Mouse (Mus musculus) forebrain, embryonic 15.5 days (tissue): ENCODE measurements around the gene Npnt. TPM values are rescaled to one million over a fixed set of nuclear protein-coding genes. Genes with fewer than 3 reads are reported as not detected.

Experiments
- ATAC-seq: fragments of 200-750 bp; cut with Nextera tagmentation; replicated peaks from 2 replicates; pipeline ENCODE4 v1.8.0; 2017; ENCODE audit warnings: mild to moderate bottlenecking, moderate TSS enrichment, moderate library complexity
- H3K27ac ChIP-seq: fragments of 300-500 bp; sonication (generic); replicated peaks from 2 replicates; pipeline ENCODE4 v1.5.1; 2015; ENCODE audit warnings: mild to moderate bottlenecking, inconsistent platforms
- H3K27me3 ChIP-seq: fragments of 300-500 bp; sonication (generic); 2 replicates; pipeline ENCODE4 v1.6.1; 2015; ENCODE audit warnings: inconsistent platforms
- H3K36me3 ChIP-seq: fragments of 300-500 bp; sonication (generic); 2 replicates; pipeline ENCODE4 v1.6.1; 2015; ENCODE audit warnings: mild to moderate bottlenecking, inconsistent platforms
- H3K4me1 ChIP-seq: fragments of 300-500 bp; sonication (generic); 2 replicates; pipeline ENCODE4 v1.6.1; 2015; ENCODE audit warnings: inconsistent platforms
- H3K4me2 ChIP-seq: fragments of 300-500 bp; sonication (generic); replicated peaks from 2 replicates; pipeline ENCODE4 v1.6.1; 2015; ENCODE audit warnings: mild to moderate bottlenecking, inconsistent platforms
- H3K4me3 ChIP-seq: fragments of 300-500 bp; sonication (generic); 2 replicates; pipeline ENCODE4 v1.5.1; 2015; ENCODE audit warnings: mild to moderate bottlenecking, inconsistent platforms
- H3K9ac ChIP-seq: fragments of 300-500 bp; sonication (generic); replicated peaks from 2 replicates; pipeline ENCODE4 v1.6.1; 2015; ENCODE audit warnings: mild to moderate bottlenecking, inconsistent platforms
- H3K9me3 ChIP-seq: fragments of 300-500 bp; sonication (generic); 2 replicates; pipeline ENCODE4 v1.6.1; 2016; ENCODE audit warnings: inconsistent platforms
- WGBS: fragments of 180-500 bp; shearing (Covaris S2); methylation state at CpG from one replicate; pipeline ENCODE4 v1.1.7; 2015; ENCODE audit warnings: mixed read lengths; 5-methylcytosine and 5-hydroxymethylcytosine counted together
- polyA plus RNA-seq: library from polyadenylated mRNA; unstranded; fragments of >200 nt; fragmentation: Nextera tagmentation; extraction: Ambion mirVana; gene quantifications from 2 replicates; pipeline ENCODE4 v1.2.1, GENCODE M21; 2015

Npnt gene
- polyA plus RNA-seq, 1 experiment from 2014 or later = 8.2 TPM

GRCm38 (mm10) chr3:132950529-132950880, 414 bp upstream of the Npnt start:
- Histone ChIP-seq H3K9me3 (no peaks in the 10 kb centered on the region), H3K27ac (no peak overlapping the region), H3K9ac (peak overlapping the region; percentile 57; the same call in 1 of the 2 replicates), H3K4me3 (peak overlapping the region; percentile 65), H3K4me1 (peaks cover 16% of the 10 kb centered on the region), H3K27me3 (0 out of 2 replicates have a peak, but pooled peaks cover 4% of the 10 kb centered on the region), H3K4me2 (peak overlapping the region; percentile 93), H3K36me3 (no peaks in the 10 kb centered on the region)
- 0 out of 2 replicates have a peak, but pooled peaks have one; percentile 21 for ATAC-seq
- 11% methylated on average over 7 of the region's 7 CpGs for WGBS

- 0% methylated on average over 23 of the region's 26 CpGs for whole genome bisulfite sequencing
These were observed 706 bp downstream of the Npnt start for GRCm38 (mm10) chr3:132949380-132949790.

GRCm38 (mm10) chr3:132948298-132948795, 1.7 kb downstream of the Npnt start:
- H3K4me2 ChIP-seq = no peak overlapping the region
- H3K9ac ChIP-seq = no peak overlapping the region
- no peak overlapping the region for H3K4me3 ChIP-seq
- H3K36me3 ChIP-seq = no peaks in the 10 kb centered on the region
- no peak for ATAC-seq
- WGBS = 24% methylated on average over 7 of the region's 7 CpGs
- H3K27me3 ChIP-seq = 0 out of 2 replicates have a peak, but pooled peaks cover 4% of the 10 kb centered on the region
- H3K9me3 ChIP-seq = no peaks in the 10 kb centered on the region
- peaks cover 16% of the 10 kb centered on the region for H3K4me1 ChIP-seq
- no peak overlapping the region for H3K27ac ChIP-seq

More at GRCm38 (mm10) chr3:132949380-132949790, 706 bp downstream of the Npnt start:
- Histone ChIP-seq H3K9me3 (no peaks in the 10 kb centered on the region), H3K4me1 (peaks cover 16% of the 10 kb centered on the region), H3K9ac (peak overlapping the region; percentile 57), H3K4me2 (peak overlapping the region; percentile 93), H3K27ac (no peak overlapping the region), H3K36me3 (no peaks in the 10 kb centered on the region), H3K27me3 (0 out of 2 replicates have a peak, but pooled peaks cover 4% of the 10 kb centered on the region), H3K4me3 (peak overlapping the region; percentile 65)
- ATAC-seq = peak; percentile 80

- WGBS = 96% methylated on average over 5 of the region's 5 CpGs
- Histone ChIP-seq H3K27me3 (0 out of 2 replicates have a peak, but pooled peaks cover 4% of the 10 kb centered on the region), H3K27ac (no peak overlapping the region)
These were observed 4.0 kb downstream of the Npnt start for GRCm38 (mm10) chr3:132946086-132946485.

GRCm38 (mm10) chr3:132945669-132946068, 4.4 kb downstream of the Npnt start:
- H3K27me3 ChIP-seq = 0 out of 2 replicates have a peak, but pooled peaks cover 4% of the 10 kb centered on the region
- H3K4me1 ChIP-seq = peaks cover 16% of the 10 kb centered on the region
- no peak overlapping the region for H3K9ac ChIP-seq
- H3K9me3 ChIP-seq = no peaks in the 10 kb centered on the region
- no peak overlapping the region for H3K4me3 ChIP-seq
- no peak overlapping the region for H3K27ac ChIP-seq
- H3K36me3 ChIP-seq = no peaks in the 10 kb centered on the region
- no peak overlapping the region for H3K4me2 ChIP-seq
- ATAC-seq = no peak
- 80% methylated on average over 7 of the region's 7 CpGs for WGBS

More at GRCm38 (mm10) chr3:132946086-132946485, 4.0 kb downstream of the Npnt start:
- ATAC-seq = no peak
- no peaks in the 10 kb centered on the region for H3K36me3 ChIP-seq
- H3K4me3 ChIP-seq = no peak overlapping the region
- H3K9me3 ChIP-seq = no peaks in the 10 kb centered on the region
- peaks cover 16% of the 10 kb centered on the region for H3K4me1 ChIP-seq
- no peak overlapping the region for H3K4me2 ChIP-seq
- H3K9ac ChIP-seq = no peak overlapping the region

- Histone ChIP-seq H3K27me3 (no peaks in the 10 kb centered on the region), H3K4me2 (no peak overlapping the region), H3K4me3 (no peak overlapping the region), H3K36me3 (no peaks in the 10 kb centered on the region), H3K9ac (no peak overlapping the region), H3K27ac (no peak overlapping the region), H3K9me3 (no peaks in the 10 kb centered on the region), H3K4me1 (peaks cover 12% of the 10 kb centered on the region)
- WGBS = 63% methylated on average over 3 of the region's 3 CpGs
- no peak for ATAC-seq
These were observed 5.5 kb downstream of the Npnt start for GRCm38 (mm10) chr3:132944609-132945008.

GRCm38 (mm10) chr3:132944193-132944592, 5.9 kb downstream of the Npnt start:
- Histone ChIP-seq H3K9ac (no peak overlapping the region), H3K4me2 (no peak overlapping the region), H3K36me3 (no peaks in the 10 kb centered on the region), H3K27ac (no peak overlapping the region), H3K4me1 (peaks cover 8% of the 10 kb centered on the region), H3K9me3 (no peaks in the 10 kb centered on the region), H3K4me3 (no peak overlapping the region), H3K27me3 (no peaks in the 10 kb centered on the region)
- no peak for ATAC-seq
- WGBS = 73% methylated on average over 7 of the region's 7 CpGs

- Histone ChIP-seq H3K27ac (no peak overlapping the region), H3K36me3 (no peaks in the 10 kb centered on the region), H3K4me2 (no peak overlapping the region), H3K4me3 (no peak overlapping the region), H3K9ac (no peak overlapping the region), H3K4me1 (no peaks in the 10 kb centered on the region), H3K9me3 (no peaks in the 10 kb centered on the region), H3K27me3 (no peaks in the 10 kb centered on the region)
- ATAC-seq = no peak
- 88% methylated on average over 6 of the region's 6 CpGs for WGBS
These were observed 7.3 kb downstream of the Npnt start for GRCm38 (mm10) chr3:132942778-132943177.

GRCm38 (mm10) chr3:132940181-132940990, 9.7 kb downstream of the Npnt start:
- ATAC-seq = no peak
- WGBS = 85% methylated on average over 10 of the region's 10 CpGs

GRCm38 (mm10) chr3:132939006-132939405, 11.1 kb downstream of the Npnt start:
- Histone ChIP-seq H3K4me3 (no peak overlapping the region), H3K4me1 (peaks cover 5% of the 10 kb centered on the region), H3K9ac (no peak overlapping the region), H3K27ac (no peak overlapping the region), H3K9me3 (no peaks in the 10 kb centered on the region), H3K36me3 (no peaks in the 10 kb centered on the region), H3K27me3 (no peaks in the 10 kb centered on the region), H3K4me2 (no peak overlapping the region)
- WGBS = 85% methylated on average over 8 of the region's 8 CpGs
- no peak for ATAC-seq

More at GRCm38 (mm10) chr3:132940181-132940990, 9.7 kb downstream of the Npnt start:
- Histone ChIP-seq H3K36me3 (no peaks in the 10 kb centered on the region), H3K9ac (no peak overlapping the region), H3K4me3 (no peak overlapping the region), H3K27ac (no peak overlapping the region), H3K4me1 (no peaks in the 10 kb centered on the region), H3K4me2 (no peak overlapping the region), H3K27me3 (no peaks in the 10 kb centered on the region), H3K9me3 (no peaks in the 10 kb centered on the region)

- H3K4me3 ChIP-seq = no peak overlapping the region
- no peak overlapping the region for H3K27ac ChIP-seq
- H3K4me2 ChIP-seq = no peak overlapping the region
- H3K36me3 ChIP-seq = no peaks in the 10 kb centered on the region
- ATAC-seq = peak; percentile 63; the same call in 1 of the 2 replicates
- WGBS = 25% methylated on average over 2 of the region's 2 CpGs
- H3K9me3 ChIP-seq = no peaks in the 10 kb centered on the region
- H3K27me3 ChIP-seq = no peaks in the 10 kb centered on the region
- peaks cover 5% of the 10 kb centered on the region for H3K4me1 ChIP-seq
- no peak overlapping the region for H3K9ac ChIP-seq
These were observed 15.4 kb downstream of the Npnt start for GRCm38 (mm10) chr3:132934649-132935048.

- Histone ChIP-seq H3K27me3 (no peaks in the 10 kb centered on the region), H3K4me3 (no peak overlapping the region), H3K9me3 (no peaks in the 10 kb centered on the region), H3K36me3 (no peaks in the 10 kb centered on the region), H3K27ac (no peak overlapping the region), H3K4me1 (peaks cover 5% of the 10 kb centered on the region), H3K9ac (no peak overlapping the region), H3K4me2 (no peak overlapping the region)
- ATAC-seq = no peak
- WGBS = 89% methylated on average over 4 of the region's 4 CpGs
These were observed 18.6 kb downstream of the Npnt start for GRCm38 (mm10) chr3:132931526-132931925.
